Mouse (Mus musculus) ES-E14 (cell line): ENCODE data around the gene Gm13090.

Experiments
- HCFC1 ChIP-seq: IDR thresholded peaks from 2 replicates; pipeline ENCODE4 v1.6.1; 2012; ENCODE audit warnings: low read length, inconsistent platforms, borderline replicate concordance; ENCODE audit not compliant: insufficient read depth
- MAFK ChIP-seq: IDR thresholded peaks from 2 replicates; pipeline ENCODE4 v1.6.1; 2014; ENCODE audit warnings: mild to moderate bottlenecking, low read depth, low read length, inconsistent platforms; ENCODE audit not compliant: insufficient read depth
- ZC3H11A ChIP-seq: IDR thresholded peaks from 2 replicates; pipeline ENCODE4 v1.6.1; 2012; ENCODE audit warnings: low read depth, mild to moderate bottlenecking, inconsistent platforms, low read length, borderline replicate concordance
- ZNF384 ChIP-seq: IDR thresholded peaks from 2 replicates; pipeline ENCODE4 v1.6.1; 2012; ENCODE audit warnings: low read depth, low read length, inconsistent platforms

GRCm38 (mm10) chr4:151073108-151073744, 16.1 kb upstream of the Gm13090 start:
- no peak for TF ChIP-seq MAFK
- TF ChIP-seq HCFC1 = no peak
- TF ChIP-seq ZNF384 = no peak
- TF ChIP-seq ZC3H11A = no peak
